Mouse (Mus musculus): ENCODE data around the gene Preb. TPM values are rescaled to one million over a fixed set of nuclear protein-coding genes. Genes with fewer than 3 reads are reported as not detected.

The Preb gene
- polyA plus RNA-seq, 1 experiment from 2014 or later, result 111 TPM

DNA sequence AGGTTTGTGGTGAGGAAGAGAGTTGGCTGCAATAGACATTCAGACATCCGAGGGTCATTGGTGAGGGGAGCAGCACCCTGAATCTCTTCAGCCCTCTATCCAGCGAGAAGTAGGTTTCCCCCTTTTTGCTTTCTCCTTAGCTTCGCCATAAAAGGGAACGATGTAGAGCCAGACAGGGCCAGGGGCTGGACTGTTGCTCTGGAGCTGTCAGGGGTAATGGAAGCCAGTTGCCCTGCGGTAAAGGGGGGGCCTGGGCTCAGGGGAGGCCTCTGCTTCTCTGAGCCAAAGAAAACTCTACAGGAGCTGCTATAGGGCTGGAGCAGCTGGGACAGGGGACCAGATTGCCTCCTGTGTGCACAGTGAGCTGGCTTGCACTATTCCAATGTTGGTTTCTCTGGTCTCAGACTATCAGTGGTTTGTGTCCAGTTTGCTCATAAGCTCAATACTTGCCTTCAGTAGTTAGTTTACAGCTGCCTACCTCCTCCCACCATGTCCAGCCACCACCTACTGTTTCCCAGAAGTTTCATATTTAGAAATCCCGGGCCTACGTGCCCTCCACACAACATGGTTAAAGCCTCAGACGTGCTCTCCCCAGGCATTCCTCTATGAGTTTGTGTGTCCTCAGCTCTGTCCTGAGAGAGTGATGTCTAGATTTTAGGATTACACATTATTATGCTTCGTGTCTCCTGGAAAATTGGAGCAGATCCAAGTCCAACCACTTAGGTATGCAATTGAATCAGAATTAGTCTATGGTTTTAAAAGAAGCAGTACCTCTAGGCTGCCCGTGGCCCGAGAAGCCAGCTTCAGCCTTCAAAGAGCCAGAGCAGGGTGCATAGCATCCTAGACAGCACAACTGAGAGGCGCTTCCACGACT is 51.5 kb downstream of the Preb start:
- H3K36me3 ChIP-seq (ENCODE audit: control insufficient read depth, insufficient read depth, low read length), result peaks cover 18% of the 10 kb centered on the region
- DNase-seq (ENCODE audit: low spot score), result no peak
- 41% methylated on average over 13 of the region's 13 CpGs for WGBS
- H3K27ac ChIP-seq (ENCODE audit: low read depth, low read length), result peak overlapping the region; percentile 87
- H3K4me3 ChIP-seq (ENCODE audit: low read depth, low read length), result peak overlapping the region; percentile 75
- H3K27me3 ChIP-seq (replicated peaks; ENCODE audit: control insufficient read depth, insufficient read depth, low read length), result no peaks in the 10 kb centered on the region
- no peak for ATAC-seq (replicated peaks; ENCODE audit: low FRiP score)
- peak overlapping the region; percentile 85 for H3K9ac ChIP-seq (ENCODE audit: low read depth, low read length)
- peak overlapping the region; percentile 96 for H3K4me2 ChIP-seq
- H3K9me3 ChIP-seq (ENCODE audit: control insufficient read depth, low read length), result no peaks in the 10 kb centered on the region
- H3K4me1 ChIP-seq (replicated peaks; ENCODE audit: control insufficient read depth, insufficient read depth, low read length), result peaks cover 50% of the 10 kb centered on the region

GRCm38 (mm10) chr5:30907413-30908059 is 52.6 kb downstream of the Preb start, which contains the start of gene Ost4:
TSS of gene Ost4 (minus strand) at chr5:30907788.
- Histone ChIP-seq H3K27me3 (replicated peaks; ENCODE audit: control insufficient read depth, insufficient read depth, low read length) (no peaks in the 10 kb centered on the region), H3K9me3 (ENCODE audit: control insufficient read depth, low read length) (no peaks in the 10 kb centered on the region), H3K4me1 (replicated peaks; ENCODE audit: control insufficient read depth, insufficient read depth, low read length) (peaks cover 39% of the 10 kb centered on the region), H3K4me2 (peak within 1 kb of the TSS; percentile 96), H3K36me3 (ENCODE audit: control insufficient read depth, insufficient read depth, low read length) (peaks cover 25% of the 10 kb centered on the region), H3K9ac (ENCODE audit: low read depth, low read length) (peak within 1 kb of the TSS; percentile 85), H3K27ac (ENCODE audit: low read depth, low read length) (peak within 1 kb of the TSS; percentile 87), H3K4me3 (ENCODE audit: low read depth, low read length) (peak within 1 kb of the TSS; percentile 75)
- ATAC-seq (replicated peaks; ENCODE audit: low FRiP score) (peak; percentile 97), DNase-seq (ENCODE audit: low spot score) (peak; percentile 95)
- under 1% methylated on average over 58 of the region's 58 CpGs for WGBS

DNA sequence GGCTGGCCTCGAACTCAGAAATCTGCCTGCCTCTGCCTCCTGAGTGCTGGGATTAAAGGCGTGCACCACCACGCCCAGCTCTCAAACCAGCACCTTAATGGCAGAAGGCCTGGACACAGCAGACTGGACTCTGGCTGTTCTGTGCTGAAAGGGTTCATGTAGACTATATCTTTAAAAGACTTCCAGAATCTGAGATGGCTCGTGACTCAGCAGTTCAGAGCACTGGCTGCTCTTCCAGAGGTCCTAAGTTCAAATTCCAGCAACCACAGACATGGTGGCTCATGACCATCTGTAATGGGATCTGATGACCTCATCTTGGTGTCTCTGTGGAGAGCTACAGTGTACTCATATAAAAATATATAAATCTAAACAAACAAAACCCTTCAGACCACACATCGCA is 58.3 kb downstream of the Preb start:
- no peaks in the 10 kb centered on the region for H3K9me3 ChIP-seq (ENCODE audit: control insufficient read depth, low read length)
- H3K4me3 ChIP-seq (ENCODE audit: low read depth, low read length), result no peak overlapping the region
- ATAC-seq (replicated peaks; ENCODE audit: low FRiP score) (no peak), DNase-seq (ENCODE audit: low spot score) (no peak)
- H3K4me1 ChIP-seq (replicated peaks; ENCODE audit: control insufficient read depth, insufficient read depth, low read length), result peaks cover 6% of the 10 kb centered on the region
- peaks cover 33% of the 10 kb centered on the region for H3K36me3 ChIP-seq (ENCODE audit: control insufficient read depth, insufficient read depth, low read length)
- H3K27ac ChIP-seq (ENCODE audit: low read depth, low read length), result no peak overlapping the region
- no peak overlapping the region for H3K9ac ChIP-seq (ENCODE audit: low read depth, low read length)
- no peak overlapping the region for H3K4me2 ChIP-seq
- WGBS, result 86% methylated on average over 5 of the region's 5 CpGs
- no peaks in the 10 kb centered on the region for H3K27me3 ChIP-seq (replicated peaks; ENCODE audit: control insufficient read depth, insufficient read depth, low read length)

Other genes with a start within 250 kb of the Preb start
- gene Dpysl5, start 248.8 kb downstream of the Preb start, polyA plus RNA-seq (2014; fragmentation: Nextera tagmentation; extraction: Ambion mirVana), result 1.3 and 1.6 TPM in 2 replicates
- 7.1 and 7.9 TPM in 2 replicates for gene Mapre3, start 145.7 kb downstream of the Preb start, polyA plus RNA-seq (2014; fragmentation: Nextera tagmentation; extraction: Ambion mirVana)
- gene Tmem214, start 92.3 kb downstream of the Preb start, polyA plus RNA-seq (2014; fragmentation: Nextera tagmentation; extraction: Ambion mirVana), result 66.5 and 67.2 TPM in 2 replicates
- 12.4 and 14.4 TPM in 2 replicates for gene Agbl5, start 71.7 kb downstream of the Preb start, polyA plus RNA-seq (2014; fragmentation: Nextera tagmentation; extraction: Ambion mirVana)
- 467 and 501 TPM in 2 replicates for gene Ost4, start 52.6 kb downstream of the Preb start, polyA plus RNA-seq (2014; fragmentation: Nextera tagmentation; extraction: Ambion mirVana)
- 89.5 and 95.1 TPM in 2 replicates for gene Emilin1, start 47.0 kb downstream of the Preb start, polyA plus RNA-seq (2014; fragmentation: Nextera tagmentation; extraction: Ambion mirVana)
- 58.6 and 60.2 TPM in 2 replicates for gene Khk, start 38.9 kb downstream of the Preb start, polyA plus RNA-seq (2014; fragmentation: Nextera tagmentation; extraction: Ambion mirVana)
- gene Cgref1, start 14.8 kb downstream of the Preb start, polyA plus RNA-seq (2014; fragmentation: Nextera tagmentation; extraction: Ambion mirVana), result 5.4 and 8.2 TPM in 2 replicates
- 0.04 TPM in 2 replicates for gene Tcf23, start 8.3 kb upstream of the Preb start, polyA plus RNA-seq (2014; fragmentation: Nextera tagmentation; extraction: Ambion mirVana)
- gene Atraid, start 88.0 kb upstream of the Preb start, polyA plus RNA-seq (2014; fragmentation: Nextera tagmentation; extraction: Ambion mirVana), result 68.5 and 72.4 TPM in 2 replicates
- gene Slc5a6, start 88.6 kb upstream of the Preb start, polyA plus RNA-seq (2014; fragmentation: Nextera tagmentation; extraction: Ambion mirVana), result 9.3 and 10.3 TPM in 2 replicates
- 65.0 and 66.0 TPM in 2 replicates for gene Cad, start 94.4 kb upstream of the Preb start, polyA plus RNA-seq (2014; fragmentation: Nextera tagmentation; extraction: Ambion mirVana)
- not detected in 2 replicates for gene Dnajc5g, start 145.9 kb upstream of the Preb start, polyA plus RNA-seq (2014; fragmentation: Nextera tagmentation; extraction: Ambion mirVana)
- 1.1 and 1.4 TPM in 2 replicates for gene Slc30a3, start 147.9 kb upstream of the Preb start, polyA plus RNA-seq (2014; fragmentation: Nextera tagmentation; extraction: Ambion mirVana)
- 0.43 TPM in 1 of 2 replicates, not detected in the other for gene Trim54, start 156.4 kb upstream of the Preb start, polyA plus RNA-seq (2014; fragmentation: Nextera tagmentation; extraction: Ambion mirVana)
- not detected in 2 replicates for gene Ucn, start 178.5 kb upstream of the Preb start, polyA plus RNA-seq (2014; fragmentation: Nextera tagmentation; extraction: Ambion mirVana)
- 40.9 and 50.4 TPM in 2 replicates for gene Mpv17, start 193.9 kb upstream of the Preb start, polyA plus RNA-seq (2014; fragmentation: Nextera tagmentation; extraction: Ambion mirVana)
- gene Gm29609, start 219.6 kb upstream of the Preb start, polyA plus RNA-seq (2014; fragmentation: Nextera tagmentation; extraction: Ambion mirVana), result 0.64 and 1.5 TPM in 2 replicates
- gene Gtf3c2, start 219.8 kb upstream of the Preb start, polyA plus RNA-seq (2014; fragmentation: Nextera tagmentation; extraction: Ambion mirVana), result 77.2 and 79.5 TPM in 2 replicates
- 87.6 and 94.7 TPM in 2 replicates for gene Snx17, start 232.9 kb upstream of the Preb start, polyA plus RNA-seq (2014; fragmentation: Nextera tagmentation; extraction: Ambion mirVana)
- 93.2 and 98.1 TPM in 2 replicates for gene Eif2b4, start 233.1 kb upstream of the Preb start, polyA plus RNA-seq (2014; fragmentation: Nextera tagmentation; extraction: Ambion mirVana)
- 4.7 and 6.2 TPM in 2 replicates for gene Zfp513, start 241.9 kb upstream of the Preb start, polyA plus RNA-seq (2014; fragmentation: Nextera tagmentation; extraction: Ambion mirVana)

Measured in liver, embryonic 11.5 days (tissue).